Mouse (Mus musculus) limb, embryonic 10.5 days (tissue): ENCODE results near the gene Cish. TPM values are rescaled to one million over a fixed set of nuclear protein-coding genes. Genes with fewer than 3 reads are reported as not detected.

Experiments
- DNase-seq: peaks from one replicate; pipeline ENCODE4 v3.0.0-alpha.2; 2017; ENCODE audit warnings: low spot score
- H3K27ac ChIP-seq: fragments of 300-500 bp; sonication (generic); 2 replicates; pipeline ENCODE4 v1.5.1; 2016; ENCODE audit warnings: mild to moderate bottlenecking
- H3K27me3 ChIP-seq: fragments of 300-500 bp; sonication (generic); 2 replicates; pipeline ENCODE4 v1.6.1; 2016; ENCODE audit warnings: low read depth, mild to moderate bottlenecking; ENCODE audit not compliant: poor library complexity, severe bottlenecking
- H3K36me3 ChIP-seq: fragments of 300-500 bp; sonication (generic); 2 replicates; pipeline ENCODE4 v1.6.1; 2016; ENCODE audit warnings: mild to moderate bottlenecking, moderate library complexity
- H3K4me1 ChIP-seq: fragments of 300-500 bp; sonication (generic); 2 replicates; pipeline ENCODE4 v1.6.1; 2016
- H3K4me3 ChIP-seq: fragments of 300-500 bp; sonication (generic); 2 replicates; pipeline ENCODE4 v1.5.1; 2016; ENCODE audit warnings: mild to moderate bottlenecking, moderate library complexity
- H3K9me3 ChIP-seq: fragments of 300-500 bp; sonication (generic); replicated peaks from 2 replicates; pipeline ENCODE4 v1.6.1; 2016; ENCODE audit warnings: mild to moderate bottlenecking
- WGBS: fragments of 180-500 bp; shearing (Covaris S2); methylation state at CpG from one replicate; pipeline ENCODE4 v1.1.7; 2016; 5-methylcytosine and 5-hydroxymethylcytosine counted together
- polyA plus RNA-seq: library from polyadenylated mRNA; unstranded; fragments of >200 nt; fragmentation: Nextera tagmentation; extraction: Ambion mirVana; gene quantifications from 2 replicates; pipeline ENCODE4 v1.2.1, GENCODE M21; 2016

Cish gene
- 4.3 and 5.1 TPM in 2 replicates for polyA plus RNA-seq

GRCm38 (mm10) chr9:107296016-107296040 is at the start of gene Cish:
TSS of gene Cish (plus strand) at chr9:107296026.
- DNase-seq, result no peak
- Histone ChIP-seq H3K36me3 (peaks cover 5% of the 10 kb centered on the region), H3K4me3 (peak within 1 kb of the TSS; percentile 77), H3K9me3 (no peaks in the 10 kb centered on the region), H3K27me3 (peaks cover 28% of the 10 kb centered on the region), H3K27ac (peak within 1 kb of the TSS; percentile 83), H3K4me1 (peaks cover 27% of the 10 kb centered on the region)

- H3K27ac ChIP-seq, result no peak overlapping the region
- no peaks in the 10 kb centered on the region for H3K36me3 ChIP-seq
- WGBS, result 61% methylated on average over 4 of the region's 4 CpGs
- peak; percentile 25 for DNase-seq
- H3K4me1 ChIP-seq, result no peaks in the 10 kb centered on the region
- H3K9me3 ChIP-seq, result no peaks in the 10 kb centered on the region
- no peaks in the 10 kb centered on the region for H3K27me3 ChIP-seq
- H3K4me3 ChIP-seq, result no peak overlapping the region
Observed at GRCm38 (mm10) chr9:107246170-107246569, 49.7 kb upstream of the Cish start.

- no peaks in the 10 kb centered on the region for H3K27me3 ChIP-seq
- no peak overlapping the region for H3K27ac ChIP-seq
- H3K4me3 ChIP-seq, result no peak overlapping the region
- WGBS, result 81% methylated on average over 6 of the region's 6 CpGs
- peaks cover 7% of the 10 kb centered on the region for H3K4me1 ChIP-seq
- H3K36me3 ChIP-seq, result no peaks in the 10 kb centered on the region
- H3K9me3 ChIP-seq, result no peaks in the 10 kb centered on the region
- no peak for DNase-seq
Observed at GRCm38 (mm10) chr9:107249154-107249553, 46.7 kb upstream of the Cish start.

GRCm38 (mm10) chr9:107250416-107251337 is 45.1 kb upstream of the Cish start:
- 82% methylated on average over 14 of the region's 14 CpGs for WGBS
- Histone ChIP-seq H3K27ac (no peak overlapping the region), H3K9me3 (no peaks in the 10 kb centered on the region), H3K4me1 (peaks cover 20% of the 10 kb centered on the region), H3K27me3 (no peaks in the 10 kb centered on the region), H3K4me3 (no peak overlapping the region), H3K36me3 (no peaks in the 10 kb centered on the region)
- no peak for DNase-seq

GRCm38 (mm10) chr9:107252164-107252563 is 43.7 kb upstream of the Cish start:
- Histone ChIP-seq H3K9me3 (no peaks in the 10 kb centered on the region), H3K4me1 (peaks cover 26% of the 10 kb centered on the region), H3K27me3 (no peaks in the 10 kb centered on the region), H3K36me3 (no peaks in the 10 kb centered on the region), H3K27ac (no peak overlapping the region), H3K4me3 (no peak overlapping the region)
- WGBS, result 17% methylated on average over 5 of the region's 5 CpGs
- no peak for DNase-seq

GRCm38 (mm10) chr9:107254476-107254875 is 41.4 kb upstream of the Cish start:
- no peaks in the 10 kb centered on the region for H3K27me3 ChIP-seq
- peaks cover 26% of the 10 kb centered on the region for H3K4me1 ChIP-seq
- H3K27ac ChIP-seq, result no peak overlapping the region
- no peaks in the 10 kb centered on the region for H3K9me3 ChIP-seq
- H3K4me3 ChIP-seq, result no peak overlapping the region
- no peaks in the 10 kb centered on the region for H3K36me3 ChIP-seq
- WGBS, result 80% methylated on average over 12 of the region's 12 CpGs
- DNase-seq, result no peak

GRCm38 (mm10) chr9:107254925-107255324 is 40.9 kb upstream of the Cish start:
- Histone ChIP-seq H3K4me1 (peaks cover 26% of the 10 kb centered on the region), H3K27me3 (no peaks in the 10 kb centered on the region), H3K27ac (no peak overlapping the region), H3K9me3 (no peaks in the 10 kb centered on the region), H3K4me3 (no peak overlapping the region), H3K36me3 (no peaks in the 10 kb centered on the region)
- 83% methylated on average over 3 of the region's 3 CpGs for WGBS
- DNase-seq, result no peak

GRCm38 (mm10) chr9:107255596-107255995 is 40.2 kb upstream of the Cish start:
- 48% methylated on average over 3 of the region's 3 CpGs for WGBS
- H3K9me3 ChIP-seq, result no peaks in the 10 kb centered on the region
- no peaks in the 10 kb centered on the region for H3K27me3 ChIP-seq
- DNase-seq, result no peak
- peaks cover 26% of the 10 kb centered on the region for H3K4me1 ChIP-seq
- peak overlapping the region; percentile 59; the same call in 1 of the 2 replicates for H3K27ac ChIP-seq
- H3K36me3 ChIP-seq, result no peaks in the 10 kb centered on the region
- no peak overlapping the region for H3K4me3 ChIP-seq

GRCm38 (mm10) chr9:107259571-107259970 is 36.3 kb upstream of the Cish start:
- Histone ChIP-seq H3K36me3 (no peaks in the 10 kb centered on the region), H3K27me3 (no peaks in the 10 kb centered on the region), H3K4me1 (peaks cover 17% of the 10 kb centered on the region), H3K27ac (no peak overlapping the region), H3K9me3 (no peaks in the 10 kb centered on the region), H3K4me3 (no peak overlapping the region)
- no peak for DNase-seq
- 77% methylated on average over 6 of the region's 6 CpGs for WGBS

GRCm38 (mm10) chr9:107260429-107260828 is 35.4 kb upstream of the Cish start:
- no peaks in the 10 kb centered on the region for H3K36me3 ChIP-seq
- DNase-seq, result no peak
- no peaks in the 10 kb centered on the region for H3K9me3 ChIP-seq
- peaks cover 13% of the 10 kb centered on the region for H3K4me1 ChIP-seq
- no peaks in the 10 kb centered on the region for H3K27me3 ChIP-seq
- H3K4me3 ChIP-seq, result no peak overlapping the region
- no peak overlapping the region for H3K27ac ChIP-seq
- WGBS, result 82% methylated on average over 2 of the region's 2 CpGs

GRCm38 (mm10) chr9:107260836-107261235 is 35.0 kb upstream of the Cish start:
- no peak for DNase-seq
- Histone ChIP-seq H3K36me3 (no peaks in the 10 kb centered on the region), H3K27ac (no peak overlapping the region), H3K27me3 (no peaks in the 10 kb centered on the region), H3K4me1 (peaks cover 9% of the 10 kb centered on the region), H3K9me3 (no peaks in the 10 kb centered on the region), H3K4me3 (no peak overlapping the region)
- WGBS, result 74% methylated on average over 8 of the region's 8 CpGs

- Histone ChIP-seq H3K4me1 (peaks cover 9% of the 10 kb centered on the region), H3K36me3 (no peaks in the 10 kb centered on the region), H3K27me3 (no peaks in the 10 kb centered on the region), H3K4me3 (no peak overlapping the region), H3K27ac (no peak overlapping the region), H3K9me3 (no peaks in the 10 kb centered on the region)
- no peak for DNase-seq
- 78% methylated on average over 6 of the region's 6 CpGs for WGBS
Observed at GRCm38 (mm10) chr9:107261792-107262191, 34.0 kb upstream of the Cish start.

GRCm38 (mm10) chr9:107262375-107262774 is 33.5 kb upstream of the Cish start:
- Histone ChIP-seq H3K27ac (no peak overlapping the region), H3K4me1 (peaks cover 9% of the 10 kb centered on the region), H3K4me3 (no peak overlapping the region), H3K27me3 (no peaks in the 10 kb centered on the region), H3K36me3 (no peaks in the 10 kb centered on the region), H3K9me3 (no peaks in the 10 kb centered on the region)
- no peak for DNase-seq
- 79% methylated on average over 7 of the region's 7 CpGs for WGBS

GRCm38 (mm10) chr9:107263912-107264311 is 31.9 kb upstream of the Cish start:
- no peak overlapping the region for H3K27ac ChIP-seq
- H3K36me3 ChIP-seq, result no peaks in the 10 kb centered on the region
- 91% methylated on average over 5 of the region's 5 CpGs for WGBS
- no peak overlapping the region for H3K4me3 ChIP-seq
- DNase-seq, result no peak
- no peaks in the 10 kb centered on the region for H3K27me3 ChIP-seq
- H3K9me3 ChIP-seq, result no peaks in the 10 kb centered on the region
- H3K4me1 ChIP-seq, result peaks cover 12% of the 10 kb centered on the region
